Mouse (Mus musculus): ENCODE results near the gene Gm20388. TPM values are rescaled to one million over a fixed set of nuclear protein-coding genes. Genes with fewer than 3 reads are reported as not detected.

Gene Gm20388
- polyA plus RNA-seq, 1 experiment from 2014 or later = not detected

DNA sequence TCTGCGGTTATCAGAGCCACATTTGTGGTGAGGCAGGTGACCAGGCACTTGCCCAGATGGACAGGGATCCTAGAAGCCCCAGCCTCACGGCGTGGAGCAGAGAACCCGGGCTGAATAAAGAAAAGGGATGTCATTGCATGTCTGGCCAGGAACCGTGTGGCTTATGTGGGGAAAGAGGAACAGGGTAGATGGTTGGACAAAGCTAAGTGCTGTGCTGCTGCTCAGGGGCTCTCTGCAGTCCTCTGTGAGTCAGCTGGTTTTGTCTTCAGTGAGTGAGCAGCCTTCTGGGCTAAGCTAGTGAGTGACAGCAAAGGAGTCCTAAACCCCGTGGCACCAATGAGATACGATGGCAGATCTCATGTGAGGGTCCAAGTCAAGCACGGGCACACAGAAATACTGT lies 220.5 kb downstream of the Gm20388 start:
- 86% methylated on average over 8 of the region's 8 CpGs for WGBS
- no peaks in the 10 kb centered on the region for H3K9me3 ChIP-seq (ENCODE audit: control insufficient read depth, low read length)
- H3K4me3 ChIP-seq (ENCODE audit: control insufficient read depth in 1 of 2, insufficient read depth in 1 of 2, low read depth in 1 of 2, low read length in 2 of 2) = no peak overlapping the region
- H3K27me3 ChIP-seq (ENCODE audit: control insufficient read depth, insufficient read depth, low read length) = no peaks in the 10 kb centered on the region
- H3K9ac ChIP-seq (ENCODE audit: low read length) = no peak overlapping the region
- H3K27ac ChIP-seq (replicated peaks in 1 of 2; ENCODE audit: control insufficient read depth in 1 of 2, insufficient read depth in 1 of 2, low read depth in 2 of 2, low read length in 2 of 2) = no peak overlapping the region
- H3K4me1 ChIP-seq (ENCODE audit: control insufficient read depth in 2 of 2, insufficient read depth in 2 of 2, low read length in 2 of 2) = peaks cover 23 to 27% of the 10 kb centered on the region in 2 experiments
- no peaks in the 10 kb centered on the region for H3K36me3 ChIP-seq (ENCODE audit: control insufficient read depth, insufficient read depth, low read length)
- no peak overlapping the region for H3K4me2 ChIP-seq (ENCODE audit: low read length)
- no peak for ATAC-seq (ENCODE audit: insufficient number of reproducible peaks, insufficient read depth, low FRiP score, low read depth)

DNA sequence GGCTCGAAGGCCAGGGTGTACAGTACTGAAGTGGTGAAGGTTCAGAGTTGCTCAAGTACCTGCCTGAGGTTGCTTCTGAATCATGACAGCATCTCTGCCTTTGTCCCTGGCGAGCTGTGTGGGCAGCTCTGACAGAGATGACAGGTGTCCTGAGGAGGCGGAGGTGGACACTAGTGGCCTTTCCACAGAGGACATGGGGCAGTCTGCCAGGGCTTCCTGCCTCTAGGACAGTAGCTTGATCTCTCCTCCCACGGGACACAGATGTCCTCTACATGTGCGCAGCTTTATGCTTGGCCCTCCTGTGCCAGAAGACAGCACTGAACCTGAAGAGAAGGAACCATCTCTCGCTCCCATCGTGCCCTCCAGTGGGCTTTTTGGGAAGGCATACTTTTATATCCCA lies 222.5 kb downstream of the Gm20388 start:
- WGBS = 70% methylated on average over 7 of the region's 7 CpGs
- Histone ChIP-seq H3K4me1 (ENCODE audit: control insufficient read depth in 2 of 2, insufficient read depth in 2 of 2, low read length in 2 of 2) (peaks cover 9 to 10% of the 10 kb centered on the region in 2 experiments; a peak in 3 of 4 replicates), H3K27me3 (ENCODE audit: control insufficient read depth, insufficient read depth, low read length) (no peaks in the 10 kb centered on the region), H3K9me3 (ENCODE audit: control insufficient read depth, low read length) (no peaks in the 10 kb centered on the region), H3K36me3 (ENCODE audit: control insufficient read depth, insufficient read depth, low read length) (no peaks in the 10 kb centered on the region), H3K9ac (ENCODE audit: low read length) (no peak overlapping the region), H3K27ac (replicated peaks in 1 of 2; ENCODE audit: control insufficient read depth in 1 of 2, insufficient read depth in 1 of 2, low read depth in 2 of 2, low read length in 2 of 2) (no peak overlapping the region), H3K4me2 (ENCODE audit: low read length) (no peak overlapping the region), H3K4me3 (ENCODE audit: control insufficient read depth in 1 of 2, insufficient read depth in 1 of 2, low read depth in 1 of 2, low read length in 2 of 2) (no peak overlapping the region)
- ATAC-seq (ENCODE audit: insufficient number of reproducible peaks, insufficient read depth, low FRiP score, low read depth) = no peak

DNA sequence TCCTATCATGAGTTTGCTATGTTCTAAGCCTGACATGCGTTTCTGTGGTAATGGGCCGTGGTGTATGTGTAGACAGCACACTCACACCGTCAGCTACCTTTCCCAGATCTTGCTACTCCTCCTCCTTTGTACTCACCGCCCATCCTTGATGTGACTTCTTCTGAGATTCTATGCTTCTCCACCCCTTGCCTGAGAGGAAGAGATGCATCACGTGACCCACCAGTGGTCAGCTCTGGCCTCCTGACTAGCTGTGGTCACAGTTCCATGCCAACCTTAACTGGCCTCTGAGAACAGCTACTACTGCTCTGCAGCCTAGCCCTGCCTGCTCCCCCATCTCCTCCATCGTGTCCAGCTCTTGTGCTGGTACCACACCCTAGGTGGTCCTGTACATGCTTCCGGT lies 225.0 kb downstream of the Gm20388 start:
- Histone ChIP-seq H3K4me1 (ENCODE audit: control insufficient read depth in 2 of 2, insufficient read depth in 2 of 2, low read length in 2 of 2) (peaks cover 9 to 14% of the 10 kb centered on the region in 2 experiments), H3K36me3 (ENCODE audit: control insufficient read depth, insufficient read depth, low read length) (no peaks in the 10 kb centered on the region), H3K4me2 (ENCODE audit: low read length) (no peak overlapping the region), H3K27me3 (ENCODE audit: control insufficient read depth, insufficient read depth, low read length) (no peaks in the 10 kb centered on the region), H3K9me3 (ENCODE audit: control insufficient read depth, low read length) (no peaks in the 10 kb centered on the region), H3K27ac (replicated peaks in 1 of 2; ENCODE audit: control insufficient read depth in 1 of 2, insufficient read depth in 1 of 2, low read depth in 2 of 2, low read length in 2 of 2) (no peak overlapping the region), H3K9ac (ENCODE audit: low read length) (no peak overlapping the region), H3K4me3 (ENCODE audit: control insufficient read depth in 1 of 2, insufficient read depth in 1 of 2, low read depth in 1 of 2, low read length in 2 of 2) (no peak overlapping the region)
- WGBS = 89% methylated on average over 7 of the region's 7 CpGs
- ATAC-seq (ENCODE audit: insufficient number of reproducible peaks, insufficient read depth, low FRiP score, low read depth) = no peak

DNA sequence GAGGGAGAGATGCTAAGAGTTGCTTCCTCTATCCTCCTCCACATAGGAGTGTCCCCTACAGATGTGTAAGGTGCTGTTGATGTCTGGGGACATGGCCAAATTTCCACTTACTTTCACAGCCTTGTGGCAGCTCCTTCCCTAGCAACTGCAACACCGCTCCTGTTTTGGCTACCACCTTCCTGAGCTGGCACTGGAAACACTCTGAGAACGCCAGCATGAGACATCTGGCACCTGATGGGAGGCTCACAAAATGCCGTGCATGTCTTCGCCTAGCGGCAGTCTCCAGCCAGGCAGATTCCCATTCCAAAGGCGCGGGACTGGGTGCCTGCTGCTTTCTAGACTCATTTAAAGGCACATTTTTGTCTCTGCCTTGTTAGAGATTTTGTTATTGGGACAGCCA lies 226.0 kb downstream of the Gm20388 start:
- H3K27ac ChIP-seq (replicated peaks in 1 of 2; ENCODE audit: control insufficient read depth in 1 of 2, insufficient read depth in 1 of 2, low read depth in 2 of 2, low read length in 2 of 2) = no peak overlapping the region

DNA sequence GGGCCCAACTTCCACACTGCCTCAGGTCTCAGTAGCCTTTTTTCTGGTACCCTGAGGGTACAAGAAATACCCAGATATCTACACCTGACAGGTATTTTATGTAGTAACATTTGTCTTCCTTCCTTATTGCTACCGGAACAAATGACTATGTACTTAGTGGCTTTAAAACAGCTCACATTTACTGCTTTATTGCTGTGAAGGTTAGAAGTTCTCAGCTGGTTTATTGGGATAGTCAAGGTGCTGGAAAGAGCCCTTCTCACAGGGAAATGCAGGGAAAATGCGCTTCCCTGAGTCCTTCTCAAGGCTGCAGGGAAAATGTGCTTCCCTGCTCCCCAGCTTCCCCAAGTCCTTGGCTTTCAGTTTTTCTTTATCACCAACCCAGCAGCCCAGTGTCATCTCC lies 228.3 kb downstream of the Gm20388 start:
- WGBS = 94% methylated on average over 2 of the region's 2 CpGs

More for the DNA sequence above, 226.0 kb downstream of the Gm20388 start:
- 34% methylated on average over 7 of the region's 7 CpGs for WGBS
- no peak for ATAC-seq (ENCODE audit: insufficient number of reproducible peaks, insufficient read depth, low FRiP score, low read depth)
- Histone ChIP-seq H3K27me3 (ENCODE audit: control insufficient read depth, insufficient read depth, low read length) (no peaks in the 10 kb centered on the region), H3K9ac (ENCODE audit: low read length) (no peak overlapping the region), H3K36me3 (ENCODE audit: control insufficient read depth, insufficient read depth, low read length) (no peaks in the 10 kb centered on the region), H3K9me3 (ENCODE audit: control insufficient read depth, low read length) (no peaks in the 10 kb centered on the region), H3K4me1 (ENCODE audit: control insufficient read depth in 2 of 2, insufficient read depth in 2 of 2, low read length in 2 of 2) (peaks cover 12 to 23% of the 10 kb centered on the region in 2 experiments), H3K4me3 (ENCODE audit: control insufficient read depth in 1 of 2, insufficient read depth in 1 of 2, low read depth in 1 of 2, low read length in 2 of 2) (no peak overlapping the region), H3K4me2 (ENCODE audit: low read length) (no peak overlapping the region)

DNA sequence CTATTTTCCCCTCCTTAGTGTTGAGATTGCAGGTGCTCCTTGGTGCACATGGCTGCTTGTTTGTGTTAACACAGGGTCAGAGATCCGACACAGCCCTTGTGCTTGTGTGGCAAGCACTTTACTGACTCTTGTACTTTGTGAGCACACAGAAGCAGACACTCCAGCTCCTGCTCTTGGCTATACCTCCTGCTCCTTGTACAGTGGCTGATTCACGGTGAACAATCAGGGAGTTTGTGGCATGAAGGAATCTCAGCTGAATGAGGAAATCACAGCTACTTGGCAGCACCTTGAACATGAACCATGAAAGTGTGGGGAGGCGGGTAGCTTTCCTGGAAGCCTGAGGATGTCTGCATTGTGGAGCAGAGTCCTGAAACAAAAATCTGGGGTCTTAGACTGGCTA lies 230.1 kb downstream of the Gm20388 start:
- H3K4me2 ChIP-seq (ENCODE audit: low read length) = no peak overlapping the region
- ATAC-seq (ENCODE audit: insufficient number of reproducible peaks, insufficient read depth, low FRiP score, low read depth) = no peak
- H3K4me1 ChIP-seq (ENCODE audit: control insufficient read depth in 2 of 2, insufficient read depth in 2 of 2, low read length in 2 of 2) = peaks cover 21 to 41% of the 10 kb centered on the region in 2 experiments
- H3K9me3 ChIP-seq (ENCODE audit: control insufficient read depth, low read length) = no peaks in the 10 kb centered on the region
- H3K27me3 ChIP-seq (ENCODE audit: control insufficient read depth, insufficient read depth, low read length) = no peaks in the 10 kb centered on the region
- peak overlapping the region; percentile 50 to 65; a peak in 3 of 4 replicates for H3K27ac ChIP-seq (replicated peaks in 1 of 2; ENCODE audit: control insufficient read depth in 1 of 2, insufficient read depth in 1 of 2, low read depth in 2 of 2, low read length in 2 of 2)
- H3K4me3 ChIP-seq (ENCODE audit: control insufficient read depth in 1 of 2, insufficient read depth in 1 of 2, low read depth in 1 of 2, low read length in 2 of 2) = no peak overlapping the region
- peak overlapping the region; percentile 51 for H3K9ac ChIP-seq (ENCODE audit: low read length)
- peaks cover 4% of the 10 kb centered on the region for H3K36me3 ChIP-seq (ENCODE audit: control insufficient read depth, insufficient read depth, low read length)
- WGBS = 43% methylated on average over 3 of the region's 3 CpGs

More for the DNA sequence above, 228.3 kb downstream of the Gm20388 start:
- H3K27me3 ChIP-seq (ENCODE audit: control insufficient read depth, insufficient read depth, low read length) = no peaks in the 10 kb centered on the region
- no peak overlapping the region for H3K9ac ChIP-seq (ENCODE audit: low read length)
- H3K9me3 ChIP-seq (ENCODE audit: control insufficient read depth, low read length) = no peaks in the 10 kb centered on the region
- ATAC-seq (ENCODE audit: insufficient number of reproducible peaks, insufficient read depth, low FRiP score, low read depth) = no peak
- H3K4me3 ChIP-seq (ENCODE audit: control insufficient read depth in 1 of 2, insufficient read depth in 1 of 2, low read depth in 1 of 2, low read length in 2 of 2) = no peak overlapping the region
- H3K4me2 ChIP-seq (ENCODE audit: low read length) = no peak overlapping the region
- H3K4me1 ChIP-seq (ENCODE audit: control insufficient read depth in 2 of 2, insufficient read depth in 2 of 2, low read length in 2 of 2) = peaks cover 14 to 29% of the 10 kb centered on the region in 2 experiments
- H3K36me3 ChIP-seq (ENCODE audit: control insufficient read depth, insufficient read depth, low read length) = no peaks in the 10 kb centered on the region
- no peak overlapping the region for H3K27ac ChIP-seq (replicated peaks in 1 of 2; ENCODE audit: control insufficient read depth in 1 of 2, insufficient read depth in 1 of 2, low read depth in 2 of 2, low read length in 2 of 2)

DNA sequence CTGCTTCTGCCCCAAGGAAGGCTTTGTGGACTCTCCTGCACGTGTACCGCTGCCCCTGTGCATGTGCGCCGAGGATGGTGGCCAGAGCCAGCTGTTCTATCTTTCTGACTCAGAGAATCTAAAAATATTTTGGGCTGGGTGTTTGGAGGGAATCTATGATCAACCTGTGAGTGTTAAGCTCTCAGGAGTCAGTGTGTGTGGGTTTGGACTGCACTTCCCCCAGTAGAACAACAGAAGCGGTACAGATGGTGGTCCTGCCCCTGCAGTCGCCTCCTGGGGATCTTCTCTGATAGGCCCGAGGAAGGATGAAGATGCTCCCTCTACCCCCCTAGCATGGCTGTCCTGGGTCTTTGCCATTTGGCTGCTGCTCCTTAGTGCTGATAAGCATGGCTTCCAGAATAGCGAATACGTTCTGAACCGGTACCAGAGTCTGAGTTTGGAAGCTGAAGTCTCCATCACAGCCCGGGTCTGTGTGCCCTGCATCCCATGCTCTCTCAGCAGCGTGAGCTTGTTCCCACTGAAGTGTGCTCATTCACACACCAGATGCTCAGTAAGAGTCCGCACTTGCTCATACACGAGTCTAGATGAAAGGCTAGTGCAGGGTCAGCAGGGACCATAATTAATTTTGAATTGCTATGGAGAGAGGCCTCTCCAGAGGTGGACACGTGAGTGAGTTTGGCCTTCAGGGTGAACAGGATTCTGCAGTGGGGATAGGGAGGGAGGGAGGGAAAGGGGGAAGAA lies 233.4 kb downstream of the Gm20388 start:
- peaks cover 19 to 41% of the 10 kb centered on the region in 2 experiments for H3K4me1 ChIP-seq (ENCODE audit: control insufficient read depth in 2 of 2, insufficient read depth in 2 of 2, low read length in 2 of 2)
- H3K9me3 ChIP-seq (ENCODE audit: control insufficient read depth, low read length) = no peaks in the 10 kb centered on the region
- WGBS = 53% methylated on average over 15 of the region's 15 CpGs

More for the DNA sequence above, 233.4 kb downstream of the Gm20388 start:
- H3K9ac ChIP-seq (ENCODE audit: low read length) = 0 out of 2 replicates have a peak overlapping the region, but pooled peaks have one; percentile 25
- no peak overlapping the region for H3K4me3 ChIP-seq (ENCODE audit: control insufficient read depth in 1 of 2, insufficient read depth in 1 of 2, low read depth in 1 of 2, low read length in 2 of 2)
- no peaks in the 10 kb centered on the region for H3K27me3 ChIP-seq (ENCODE audit: control insufficient read depth, insufficient read depth, low read length)
- H3K4me2 ChIP-seq (ENCODE audit: low read length) = no peak overlapping the region
- H3K27ac ChIP-seq (replicated peaks in 1 of 2; ENCODE audit: control insufficient read depth in 1 of 2, insufficient read depth in 1 of 2, low read depth in 2 of 2, low read length in 2 of 2) = no peak overlapping the region
- H3K36me3 ChIP-seq (ENCODE audit: control insufficient read depth, insufficient read depth, low read length) = peaks cover 15% of the 10 kb centered on the region
- ATAC-seq (ENCODE audit: insufficient number of reproducible peaks, insufficient read depth, low FRiP score, low read depth) = no peak

All from heart, embryonic 14.5 days (tissue).